Mouse (Mus musculus): Measurements from ENCODE around the gene Stag3. TPM values are rescaled to one million over a fixed set of nuclear protein-coding genes. Genes with fewer than 3 reads are reported as not detected.

Stag3 gene
- polyA plus RNA-seq, 1 experiment, result 3.2 TPM

GRCm38 (mm10) chr5:138299613-138300012 is 19.6 kb downstream of the Stag3 start:
- TF ChIP-seq TAL1 (IDR thresholded peaks at IDR 0.05; ENCODE audit: low read length) (no peak), GATA1 (IDR thresholded peaks at IDR 0.05; ENCODE audit: low read length) (no peak)
- no peaks in the 10 kb centered on the region; the same call in 1 of the 2 replicates for H3K4me1 ChIP-seq (ENCODE audit: control insufficient read depth)

GRCm38 (mm10) chr5:138312795-138313194 is 32.8 kb downstream of the Stag3 start:
- Histone ChIP-seq H3K27me3 (ENCODE audit: control insufficient read depth) (no peaks in the 10 kb centered on the region), H3K36me3 (ENCODE audit: control insufficient read depth) (peaks cover 13% of the 10 kb centered on the region), H3K9me3 (ENCODE audit: control insufficient read depth, low read length) (no peaks in the 10 kb centered on the region), H3K4me1 (ENCODE audit: control insufficient read depth) (no peaks in the 10 kb centered on the region), H3K4me3 (replicated peaks) (no peak overlapping the region)
- no peak for TF ChIP-seq GATA1 (IDR thresholded peaks at IDR 0.05; ENCODE audit: low read length)

More at GRCm38 (mm10) chr5:138299613-138300012, 19.6 kb downstream of the Stag3 start:
- Histone ChIP-seq H3K4me3 (replicated peaks) (no peak overlapping the region), H3K36me3 (ENCODE audit: control insufficient read depth) (peaks cover 51% of the 10 kb centered on the region), H3K9me3 (ENCODE audit: control insufficient read depth, low read length) (no peaks in the 10 kb centered on the region), H3K27me3 (ENCODE audit: control insufficient read depth) (no peaks in the 10 kb centered on the region)

- Histone ChIP-seq H3K36me3 (ENCODE audit: control insufficient read depth) (no peaks in the 10 kb centered on the region), H3K4me1 (ENCODE audit: control insufficient read depth) (no peaks in the 10 kb centered on the region), H3K27me3 (ENCODE audit: control insufficient read depth) (no peaks in the 10 kb centered on the region), H3K4me3 (replicated peaks) (no peak within 1 kb of the TSS), H3K9me3 (ENCODE audit: control insufficient read depth, low read length) (no peaks in the 10 kb centered on the region)
- TF ChIP-seq TAL1 (IDR thresholded peaks at IDR 0.05; ENCODE audit: low read length) (no peak), GATA1 (IDR thresholded peaks at IDR 0.05; ENCODE audit: low read length) (no peak)
Measured at GRCm38 (mm10) chr5:138341661-138342060, 61.6 kb downstream of the Stag3 start, which contains the start of gene Pvrig. TSS of gene Pvrig (plus strand) at chr5:138341961.

- Histone ChIP-seq H3K4me1 (ENCODE audit: control insufficient read depth) (no peaks in the 10 kb centered on the region), H3K36me3 (ENCODE audit: control insufficient read depth) (no peaks in the 10 kb centered on the region), H3K27me3 (ENCODE audit: control insufficient read depth) (no peaks in the 10 kb centered on the region), H3K9me3 (ENCODE audit: control insufficient read depth, low read length) (no peaks in the 10 kb centered on the region), H3K4me3 (replicated peaks) (no peak overlapping the region)
- TF ChIP-seq GATA1 (IDR thresholded peaks at IDR 0.05; ENCODE audit: low read length) (no peak), TAL1 (IDR thresholded peaks at IDR 0.05; ENCODE audit: low read length) (no peak)
Measured at GRCm38 (mm10) chr5:138343216-138343615, 63.2 kb downstream of the Stag3 start.

Other genes starting within 250 kb of the Stag3 start
- not detected in 2 replicates for gene Smok3c, start 227.0 kb upstream of the Stag3 start, polyA plus RNA-seq (2012)
- gene Zkscan1, start 195.2 kb upstream of the Stag3 start, polyA plus RNA-seq (2012), result 0.01 and 0.02 TPM in 2 replicates
- gene Zscan21, start 163.3 kb upstream of the Stag3 start, polyA plus RNA-seq (2012), result 0.10 and 0.11 TPM in 2 replicates
- 0.01 and 0.04 TPM in 2 replicates for gene Zfp113, start 124.5 kb upstream of the Stag3 start, polyA plus RNA-seq (2012)
- 8.2 and 11.5 TPM in 2 replicates for gene Cops6, start 119.2 kb upstream of the Stag3 start, polyA plus RNA-seq (2012)
- 1.1 and 1.7 TPM in 2 replicates for gene Ap4m1, start 108.2 kb upstream of the Stag3 start, polyA plus RNA-seq (2012)
- gene Mcm7, start 107.8 kb upstream of the Stag3 start, polyA plus RNA-seq (2012), result 7.1 and 11.5 TPM in 2 replicates
- gene Taf6, start 92.8 kb upstream of the Stag3 start, polyA plus RNA-seq (2012), result 2.8 and 3.9 TPM in 2 replicates
- 0.28 and 0.30 TPM in 2 replicates for gene Cnpy4, start 92.8 kb upstream of the Stag3 start, polyA plus RNA-seq (2012)
- 0.12 and 0.31 TPM in 2 replicates for gene Mblac1, start 85.9 kb upstream of the Stag3 start, polyA plus RNA-seq (2012)
- gene Nxpe5, start 54.3 kb upstream of the Stag3 start, polyA plus RNA-seq (2012), result not detected in 2 replicates
- gene Lamtor4, start 24.8 kb upstream of the Stag3 start, polyA plus RNA-seq (2012), result 2.2 and 2.3 TPM in 2 replicates
- 2.4 and 2.9 TPM in 2 replicates for gene BC037034, start 16.2 kb upstream of the Stag3 start, polyA plus RNA-seq (2012)
- gene Gal3st4, start 7.4 kb upstream of the Stag3 start, polyA plus RNA-seq (2012), result not detected in 2 replicates
- gene Gm43720, start 282 bp upstream of the Stag3 start, polyA plus RNA-seq (2012), result not detected in 2 replicates
- gene Gpc2, start 235 bp upstream of the Stag3 start, polyA plus RNA-seq (2012), result 0.06 and 0.07 TPM in 2 replicates
- not detected in 2 replicates for gene Pvrig, start 61.7 kb downstream of the Stag3 start, polyA plus RNA-seq (2012)
- gene Zfp157, start 161.2 kb downstream of the Stag3 start, polyA plus RNA-seq (2012), result 0.01 TPM in 1 of 2 replicates, not detected in the other